Mouse (Mus musculus) brain, embryonic 14.5 days (tissue): ENCODE results near the gene Gm21312. TPM values are rescaled to one million over a fixed set of nuclear protein-coding genes. Genes with fewer than 3 reads are reported as not detected.
"Not testable (repeated sequence)": the region's sequence is repeated elsewhere in the genome, so short reads cannot be mapped to it uniquely, and the experiment has no call there.

Experiments
- DNase-seq: peaks from one replicate; pipeline ENCODE4 v3.0.0-alpha.2; 2011; ENCODE audit warnings: low read depth
- CTCF ChIP-seq: fragments of 200-500 bp; IDR thresholded peaks from 2 replicates; pipeline ENCODE4 v1.5.1; 2012; ENCODE audit warnings: inconsistent platforms, mild to moderate bottlenecking, moderate library complexity, borderline replicate concordance; ENCODE audit not compliant: insufficient read depth, insufficient read length; ENCODE audit errors: extremely low read depth
- POLR2A ChIP-seq: fragments of 200-500 bp; IDR thresholded peaks from 2 replicates; pipeline ENCODE4 v1.6.1; 2012; ENCODE audit warnings: mild to moderate bottlenecking, inconsistent platforms, borderline replicate concordance; ENCODE audit not compliant: poor library complexity, insufficient read depth, insufficient read length, severe bottlenecking; ENCODE audit errors: extremely low read depth
- polyA plus RNA-seq: library from polyadenylated mRNA; depleted of rRNA; stranded (reverse); fragments of >200 nt; gene quantifications from 2 replicates; pipeline ENCODE4 v1.2.3, GENCODE M21; 2012; rRNA removed

Gm21312 gene
- polyA plus RNA-seq: not detected in 2 replicates

GRCm38 (mm10) chr10:104176724-104177123 is at the start of gene Gm21312:
TSS of gene Gm21312 (plus strand) at chr10:104177024.
- DNase-seq: not testable (repeated sequence)

DNA sequence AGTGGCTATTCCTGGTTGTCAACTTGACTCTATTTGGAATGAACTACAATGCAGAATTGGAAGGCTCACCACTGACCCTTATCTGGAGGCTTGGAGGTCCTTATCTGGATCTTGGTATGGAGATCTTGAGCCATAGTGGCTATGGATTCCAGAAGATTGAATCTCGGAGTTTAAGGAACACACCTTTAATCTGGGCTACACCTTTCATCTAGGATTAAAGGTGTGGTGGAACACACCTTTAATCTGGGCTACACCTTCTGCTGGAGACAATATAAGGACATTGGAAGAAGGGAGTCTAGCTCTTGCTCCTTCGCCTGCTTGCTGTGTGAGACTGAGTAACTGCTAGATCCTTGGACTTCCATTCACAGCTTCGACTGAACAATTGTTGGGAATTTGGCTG is 34.1 kb upstream of the Gm21312 start, which contains the start of gene Gm21293:
Gm21293 (plus strand) TSS at position 301 of the 400 bp plus-strand sequence.
- DNase-seq: not testable (repeated sequence)

- DNase-seq: not testable (repeated sequence)
Observed at GRCm38 (mm10) chr10:104151197-104151596, 25.6 kb upstream of the Gm21312 start, which contains the start of gene Gm6763. TSS of gene Gm6763 (plus strand) at chr10:104151497.

GRCm38 (mm10) chr10:104159706-104160105 is 17.1 kb upstream of the Gm21312 start, which contains the start of gene Gm8764:
TSS of gene Gm8764 (plus strand) at chr10:104160006.
- DNase-seq: not testable (repeated sequence)

DNA sequence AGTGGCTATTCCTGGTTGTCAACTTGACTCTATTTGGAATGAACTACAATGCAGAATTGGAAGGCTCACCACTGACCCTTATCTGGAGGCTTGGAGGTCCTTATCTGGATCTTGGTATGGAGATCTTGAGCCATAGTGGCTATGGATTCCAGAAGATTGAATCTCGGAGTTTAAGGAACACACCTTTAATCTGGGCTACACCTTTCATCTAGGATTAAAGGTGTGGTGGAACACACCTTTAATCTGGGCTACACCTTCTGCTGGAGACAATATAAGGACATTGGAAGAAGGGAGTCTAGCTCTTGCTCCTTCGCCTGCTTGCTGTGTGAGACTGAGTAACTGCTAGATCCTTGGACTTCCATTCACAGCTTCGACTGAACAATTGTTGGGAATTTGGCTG is 8.6 kb upstream of the Gm21312 start, which contains the start of gene Gm21304:
Gm21304 (plus strand) TSS at position 301 of the 400 bp plus-strand sequence.
- DNase-seq: not testable (repeated sequence)

- DNase-seq: not testable (repeated sequence)
Observed at GRCm38 (mm10) chr10:104185233-104185632, 8.4 kb downstream of the Gm21312 start, which contains the start of gene Gm20765. TSS of gene Gm20765 (plus strand) at chr10:104185533.

DNA sequence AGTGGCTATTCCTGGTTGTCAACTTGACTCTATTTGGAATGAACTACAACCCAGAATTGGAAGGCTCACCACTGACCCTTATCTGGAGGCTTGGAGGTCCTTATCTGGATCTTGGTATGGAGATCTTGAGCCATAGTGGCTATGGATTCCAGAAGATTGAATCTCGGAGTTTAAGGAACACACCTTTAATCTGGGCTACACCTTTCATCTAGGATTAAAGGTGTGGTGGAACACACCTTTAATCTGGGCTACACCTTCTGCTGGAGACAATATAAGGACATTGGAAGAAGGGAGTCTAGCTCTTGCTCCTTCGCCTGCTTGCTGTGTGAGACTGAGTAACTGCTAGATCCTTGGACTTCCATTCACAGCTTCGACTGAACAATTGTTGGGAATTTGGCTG is 16.9 kb downstream of the Gm21312 start, which contains the start of gene Gm4340:
Gm4340 (plus strand) TSS at position 301 of the 400 bp plus-strand sequence.
- not testable (repeated sequence) for DNase-seq

- peak; percentile 58 for DNase-seq
- TF ChIP-seq CTCF: no peak
- TF ChIP-seq POLR2A: no peak
Observed at GRCm38 (mm10) chr10:104209655-104210054, 32.8 kb downstream of the Gm21312 start.

DNA sequence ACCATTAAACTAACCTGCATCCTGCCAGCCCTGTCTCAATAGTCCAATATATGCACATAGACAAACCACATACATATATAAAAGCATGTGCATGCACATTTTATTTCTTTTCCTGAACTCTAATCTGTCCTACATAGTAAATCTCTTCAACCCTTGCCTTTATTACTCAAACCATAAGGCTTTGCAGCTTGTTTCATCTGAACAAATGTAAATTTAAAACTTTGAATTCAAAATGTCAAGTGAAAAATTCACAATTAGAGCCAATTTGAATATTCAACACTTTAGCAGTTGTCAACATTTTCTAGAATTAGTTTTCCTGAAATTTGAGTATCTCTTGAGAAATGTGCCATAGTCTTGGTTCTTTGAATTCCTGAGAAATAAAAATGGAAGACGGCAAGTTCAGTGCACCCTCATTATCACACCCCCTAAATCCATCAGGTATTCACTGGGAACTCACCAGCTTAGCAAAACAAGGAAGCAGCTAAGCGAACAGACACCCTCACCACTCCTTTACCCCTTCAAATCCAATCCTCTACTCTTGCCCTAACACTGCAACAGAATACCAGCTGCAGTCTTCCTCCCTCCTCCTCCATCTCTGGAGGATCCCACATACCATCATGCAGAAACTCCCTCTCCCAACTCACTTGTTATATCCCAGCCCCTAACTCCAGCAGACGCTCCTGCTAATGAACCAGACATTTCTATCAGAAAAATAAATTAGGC is 33.6 kb downstream of the Gm21312 start:
- peak; percentile 9 for DNase-seq
- TF ChIP-seq CTCF: no peak
- TF ChIP-seq POLR2A: no peak

DNA sequence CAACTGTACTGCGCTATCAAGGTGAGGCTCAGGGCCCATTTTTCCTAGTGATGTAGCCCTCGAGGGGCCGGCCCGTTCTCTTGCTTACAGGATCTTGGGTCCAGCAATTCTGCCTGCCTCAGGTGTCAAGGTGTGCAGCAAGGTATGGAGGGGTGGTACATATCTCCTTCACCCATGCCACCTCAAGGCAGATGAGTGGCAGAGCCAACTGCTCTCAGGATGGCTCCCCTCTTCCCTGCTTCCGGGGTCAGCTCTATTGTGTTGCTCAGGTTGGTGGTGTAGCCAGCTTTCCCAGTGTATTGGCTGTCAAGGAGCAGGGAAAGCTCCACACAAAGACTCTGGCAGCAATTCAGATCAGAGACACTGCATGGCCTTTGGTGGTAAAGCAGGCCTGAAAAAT is 37.7 kb downstream of the Gm21312 start:
- no peak for TF ChIP-seq CTCF
- TF ChIP-seq POLR2A: no peak
- DNase-seq: no peak

GRCm38 (mm10) chr10:104220303-104221021 is 43.6 kb downstream of the Gm21312 start:
- peak; percentile 85 for DNase-seq
- no peak for TF ChIP-seq CTCF
- TF ChIP-seq POLR2A: no peak

Other genes with a start within 250 kb of the Gm21312 start
- gene Gm21293, start 34.0 kb upstream of the Gm21312 start, polyA plus RNA-seq: not detected in 2 replicates
- gene Gm6763, start 25.5 kb upstream of the Gm21312 start, polyA plus RNA-seq: not detected in 2 replicates
- gene Gm8764, start 17.0 kb upstream of the Gm21312 start, polyA plus RNA-seq: not detected in 2 replicates
- not detected in 2 replicates for gene Gm21304, start 8.5 kb upstream of the Gm21312 start, polyA plus RNA-seq
- gene Gm20765, start 8.5 kb downstream of the Gm21312 start, polyA plus RNA-seq: not detected in 2 replicates
- gene Gm4340, start 17.0 kb downstream of the Gm21312 start, polyA plus RNA-seq: not detected in 2 replicates